Mouse (Mus musculus): ENCODE measurements around the gene Ccl26. TPM values are rescaled to one million over a fixed set of nuclear protein-coding genes. Genes with fewer than 3 reads are reported as not detected.

Ccl26 gene
- polyA plus RNA-seq, 1 experiment from 2014 or later: not detected

- peak; percentile 100 for ATAC-seq (ENCODE audit: low FRiP score, low TSS enrichment)
- WGBS: under 1% methylated on average over 46 of the region's 46 CpGs
- peaks cover 10% of the 10 kb centered on the region; the same call in 1 of the 2 replicates for H3K4me1 ChIP-seq (ENCODE audit: insufficient read depth, low read length)
- H3K9ac ChIP-seq (replicated peaks; ENCODE audit: low read length): peak within 1 kb of the TSS; percentile 84
- H3K9me3 ChIP-seq (ENCODE audit: low read length): no peaks in the 10 kb centered on the region
- no peaks in the 10 kb centered on the region for H3K36me3 ChIP-seq (ENCODE audit: insufficient read depth, low read length)
- peak within 1 kb of the TSS; percentile 92 for H3K4me2 ChIP-seq (replicated peaks; ENCODE audit: low read depth, low read length)
- H3K27me3 ChIP-seq (ENCODE audit: insufficient read depth, low read length): no peaks in the 10 kb centered on the region
- peak within 1 kb of the TSS; percentile 85 for H3K4me3 ChIP-seq (ENCODE audit: low read length)
- H3K27ac ChIP-seq (ENCODE audit: low read length): no peak within 1 kb of the TSS
Observed at GRCm38 (mm10) chr5:135544865-135545797, 18.2 kb downstream of the Ccl26 start, which contains the start of gene Hip1. TSS of gene Hip1 (minus strand) at chr5:135545120.

- no peak overlapping the region for H3K27ac ChIP-seq (ENCODE audit: low read length)
- H3K9me3 ChIP-seq (ENCODE audit: low read length): no peaks in the 10 kb centered on the region
- peak overlapping the region; percentile 85 for H3K4me3 ChIP-seq (ENCODE audit: low read length)
- no peaks in the 10 kb centered on the region for H3K36me3 ChIP-seq (ENCODE audit: insufficient read depth, low read length)
- peaks cover 10% of the 10 kb centered on the region; the same call in 1 of the 2 replicates for H3K4me1 ChIP-seq (ENCODE audit: insufficient read depth, low read length)
- H3K27me3 ChIP-seq (ENCODE audit: insufficient read depth, low read length): no peaks in the 10 kb centered on the region
- no peak for ATAC-seq (ENCODE audit: low FRiP score, low TSS enrichment)
- H3K9ac ChIP-seq (replicated peaks; ENCODE audit: low read length): peak overlapping the region; percentile 84
- 8% methylated on average over 15 of the region's 15 CpGs for WGBS
- H3K4me2 ChIP-seq (replicated peaks; ENCODE audit: low read depth, low read length): peak overlapping the region; percentile 92
Observed at GRCm38 (mm10) chr5:135544032-135544558, 19.3 kb downstream of the Ccl26 start.

GRCm38 (mm10) chr5:135537794-135538214 is 25.6 kb downstream of the Ccl26 start:
- no peaks in the 10 kb centered on the region for H3K4me1 ChIP-seq (ENCODE audit: insufficient read depth, low read length)
- H3K27me3 ChIP-seq (ENCODE audit: insufficient read depth, low read length): no peaks in the 10 kb centered on the region
- H3K9ac ChIP-seq (replicated peaks; ENCODE audit: low read length): no peak overlapping the region
- no peak overlapping the region for H3K4me3 ChIP-seq (ENCODE audit: low read length)
- no peak; the same call in 1 of the 2 replicates for ATAC-seq (ENCODE audit: low FRiP score, low TSS enrichment)
- H3K9me3 ChIP-seq (ENCODE audit: low read length): no peaks in the 10 kb centered on the region
- WGBS: 79% methylated on average over 10 of the region's 10 CpGs
- no peak overlapping the region for H3K27ac ChIP-seq (ENCODE audit: low read length)
- no peaks in the 10 kb centered on the region for H3K36me3 ChIP-seq (ENCODE audit: insufficient read depth, low read length)
- no peak overlapping the region for H3K4me2 ChIP-seq (replicated peaks; ENCODE audit: low read depth, low read length)

- Histone ChIP-seq H3K27ac (ENCODE audit: low read length) (no peak overlapping the region), H3K9ac (replicated peaks; ENCODE audit: low read length) (no peak overlapping the region), H3K36me3 (ENCODE audit: insufficient read depth, low read length) (no peaks in the 10 kb centered on the region), H3K4me1 (ENCODE audit: insufficient read depth, low read length) (no peaks in the 10 kb centered on the region), H3K4me2 (replicated peaks; ENCODE audit: low read depth, low read length) (no peak overlapping the region), H3K9me3 (ENCODE audit: low read length) (no peaks in the 10 kb centered on the region), H3K27me3 (ENCODE audit: insufficient read depth, low read length) (no peaks in the 10 kb centered on the region), H3K4me3 (ENCODE audit: low read length) (no peak overlapping the region)
- 82% methylated on average over 4 of the region's 4 CpGs for WGBS
- no peak for ATAC-seq (ENCODE audit: low FRiP score, low TSS enrichment)
Observed at GRCm38 (mm10) chr5:135537326-135537725, 26.0 kb downstream of the Ccl26 start.

- Histone ChIP-seq H3K4me2 (replicated peaks; ENCODE audit: low read depth, low read length) (no peak overlapping the region), H3K4me1 (ENCODE audit: insufficient read depth, low read length) (no peaks in the 10 kb centered on the region)
- no peak for ATAC-seq (ENCODE audit: low FRiP score, low TSS enrichment)
Observed at GRCm38 (mm10) chr5:135535867-135536266, 27.5 kb downstream of the Ccl26 start.

GRCm38 (mm10) chr5:135533431-135533830 is 29.9 kb downstream of the Ccl26 start:
- H3K9ac ChIP-seq (replicated peaks; ENCODE audit: low read length): no peak overlapping the region
- no peaks in the 10 kb centered on the region for H3K36me3 ChIP-seq (ENCODE audit: insufficient read depth, low read length)
- H3K9me3 ChIP-seq (ENCODE audit: low read length): no peaks in the 10 kb centered on the region
- WGBS: 55% methylated on average over 10 of the region's 10 CpGs
- no peak for ATAC-seq (ENCODE audit: low FRiP score, low TSS enrichment)
- H3K4me3 ChIP-seq (ENCODE audit: low read length): no peak overlapping the region
- H3K27me3 ChIP-seq (ENCODE audit: insufficient read depth, low read length): no peaks in the 10 kb centered on the region
- H3K4me2 ChIP-seq (replicated peaks; ENCODE audit: low read depth, low read length): no peak overlapping the region
- H3K4me1 ChIP-seq (ENCODE audit: insufficient read depth, low read length): no peaks in the 10 kb centered on the region
- H3K27ac ChIP-seq (ENCODE audit: low read length): peak overlapping the region; percentile 45; the same call in 1 of the 2 replicates

More at GRCm38 (mm10) chr5:135535867-135536266, 27.5 kb downstream of the Ccl26 start:
- no peak overlapping the region for H3K27ac ChIP-seq (ENCODE audit: low read length)
- H3K9me3 ChIP-seq (ENCODE audit: low read length): no peaks in the 10 kb centered on the region
- H3K36me3 ChIP-seq (ENCODE audit: insufficient read depth, low read length): no peaks in the 10 kb centered on the region
- no peak overlapping the region for H3K9ac ChIP-seq (replicated peaks; ENCODE audit: low read length)
- H3K27me3 ChIP-seq (ENCODE audit: insufficient read depth, low read length): no peaks in the 10 kb centered on the region
- H3K4me3 ChIP-seq (ENCODE audit: low read length): no peak overlapping the region

- ATAC-seq (ENCODE audit: low FRiP score, low TSS enrichment): no peak
- H3K9ac ChIP-seq (replicated peaks; ENCODE audit: low read length): no peak overlapping the region
- H3K4me2 ChIP-seq (replicated peaks; ENCODE audit: low read depth, low read length): no peak overlapping the region
- no peak overlapping the region for H3K27ac ChIP-seq (ENCODE audit: low read length)
- no peak overlapping the region for H3K4me3 ChIP-seq (ENCODE audit: low read length)
- H3K4me1 ChIP-seq (ENCODE audit: insufficient read depth, low read length): peaks cover 7% of the 10 kb centered on the region
- H3K27me3 ChIP-seq (ENCODE audit: insufficient read depth, low read length): no peaks in the 10 kb centered on the region
- H3K36me3 ChIP-seq (ENCODE audit: insufficient read depth, low read length): no peaks in the 10 kb centered on the region
- WGBS: 74% methylated on average over 11 of the region's 11 CpGs
- no peaks in the 10 kb centered on the region for H3K9me3 ChIP-seq (ENCODE audit: low read length)
Observed at GRCm38 (mm10) chr5:135531306-135531845, 32.0 kb downstream of the Ccl26 start.

GRCm38 (mm10) chr5:135529964-135530363 is 33.4 kb downstream of the Ccl26 start:
- Histone ChIP-seq H3K36me3 (ENCODE audit: insufficient read depth, low read length) (no peaks in the 10 kb centered on the region), H3K4me3 (ENCODE audit: low read length) (no peak overlapping the region), H3K4me1 (ENCODE audit: insufficient read depth, low read length) (peaks cover 15% of the 10 kb centered on the region), H3K9me3 (ENCODE audit: low read length) (no peaks in the 10 kb centered on the region), H3K27ac (ENCODE audit: low read length) (no peak overlapping the region), H3K9ac (replicated peaks; ENCODE audit: low read length) (no peak overlapping the region), H3K27me3 (ENCODE audit: insufficient read depth, low read length) (no peaks in the 10 kb centered on the region), H3K4me2 (replicated peaks; ENCODE audit: low read depth, low read length) (no peak overlapping the region)
- WGBS: 79% methylated on average over 2 of the region's 2 CpGs
- no peak for ATAC-seq (ENCODE audit: low FRiP score, low TSS enrichment)

GRCm38 (mm10) chr5:135529310-135529709 is 34.1 kb downstream of the Ccl26 start:
- Histone ChIP-seq H3K27ac (ENCODE audit: low read length) (no peak overlapping the region), H3K36me3 (ENCODE audit: insufficient read depth, low read length) (no peaks in the 10 kb centered on the region), H3K4me3 (ENCODE audit: low read length) (no peak overlapping the region), H3K4me1 (ENCODE audit: insufficient read depth, low read length) (peaks cover 21% of the 10 kb centered on the region), H3K9me3 (ENCODE audit: low read length) (no peaks in the 10 kb centered on the region), H3K27me3 (ENCODE audit: insufficient read depth, low read length) (no peaks in the 10 kb centered on the region), H3K9ac (replicated peaks; ENCODE audit: low read length) (no peak overlapping the region), H3K4me2 (replicated peaks; ENCODE audit: low read depth, low read length) (no peak overlapping the region)
- no peak for ATAC-seq (ENCODE audit: low FRiP score, low TSS enrichment)
- 85% methylated on average over 3 of the region's 3 CpGs for WGBS
